Mouse (Mus musculus) left cerebral cortex, adult 9 months (tissue): ENCODE results near the gene Wnt2.
A peak's percentile ranks its signal among the peaks of the same experiment; 100 is the strongest.

Experiments
- DNase-seq, 2 experiments: peaks; one replicate each; pipeline ENCODE4 v3.0.0; 2022; ENCODE audit warnings: low spot score in 2 of 2

Wnt2 gene

DNA sequence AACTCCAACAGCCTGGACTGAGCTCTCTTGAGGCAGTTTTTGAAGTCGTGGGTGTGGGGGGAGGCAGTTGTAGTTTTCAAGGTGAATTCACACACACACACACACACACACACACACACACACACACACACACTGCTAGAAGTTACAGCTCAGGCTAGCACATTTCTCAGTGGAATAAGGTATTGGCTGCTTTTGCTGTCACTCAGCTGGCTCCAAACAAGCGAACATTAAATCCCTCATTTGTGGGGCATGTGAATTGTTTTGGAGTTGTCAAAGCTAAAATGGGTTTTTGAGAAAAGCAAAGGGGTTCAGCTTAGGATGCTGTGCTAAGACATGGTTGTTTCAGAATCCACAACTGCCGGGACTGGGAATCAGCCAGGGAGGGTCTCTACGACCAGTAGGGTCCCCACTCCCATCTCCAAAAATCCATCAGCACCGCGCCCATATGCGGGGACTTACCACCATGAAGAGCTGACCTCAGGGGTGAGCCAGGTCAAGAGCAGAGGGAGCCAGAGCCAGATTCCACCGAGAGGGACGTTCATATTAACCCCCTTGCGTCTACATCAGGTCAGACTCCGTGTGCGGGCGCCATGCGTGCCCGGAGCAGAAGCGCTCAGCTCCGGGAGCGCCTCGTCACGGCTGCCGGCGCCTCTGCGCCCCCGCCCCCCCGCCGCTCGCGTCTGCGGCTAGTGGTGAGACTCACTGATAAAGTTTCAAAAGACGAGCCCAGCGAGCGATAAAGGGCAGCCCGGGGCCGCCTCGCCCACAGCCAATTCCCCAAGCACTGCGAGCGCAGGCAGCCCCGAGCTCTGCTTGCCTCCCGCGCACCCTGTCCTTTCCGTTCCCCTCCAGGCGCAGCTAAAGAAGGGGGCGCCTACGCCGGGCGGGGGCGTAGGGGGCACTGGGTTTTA lies at the start of gene Wnt2:
Gene Wnt2, minus strand, starts transcription at position 840 of the 911 bp plus-strand sequence.
- DNase-seq: peak in 1 of 2 experiments; percentile 16

DNA sequence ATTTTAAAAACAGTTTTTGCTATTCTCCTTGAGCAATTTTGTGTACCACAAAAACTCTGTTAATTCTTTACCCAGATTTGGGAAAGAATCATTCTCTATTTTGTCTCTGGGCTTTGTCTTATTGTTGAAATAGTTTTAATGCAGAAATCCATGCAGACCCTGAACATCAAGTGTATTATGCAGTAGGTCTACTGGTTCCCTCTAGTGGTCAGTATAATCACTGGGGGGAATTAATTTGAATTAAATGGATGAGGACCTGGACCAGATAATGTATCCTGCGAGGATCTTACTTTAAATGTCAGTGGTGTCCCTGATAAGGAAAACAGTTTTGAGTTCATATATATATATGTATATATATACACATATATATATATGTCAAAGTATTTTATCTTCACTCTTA lies 48.2 kb upstream of the Wnt2 start:
- DNase-seq: no peak

DNA sequence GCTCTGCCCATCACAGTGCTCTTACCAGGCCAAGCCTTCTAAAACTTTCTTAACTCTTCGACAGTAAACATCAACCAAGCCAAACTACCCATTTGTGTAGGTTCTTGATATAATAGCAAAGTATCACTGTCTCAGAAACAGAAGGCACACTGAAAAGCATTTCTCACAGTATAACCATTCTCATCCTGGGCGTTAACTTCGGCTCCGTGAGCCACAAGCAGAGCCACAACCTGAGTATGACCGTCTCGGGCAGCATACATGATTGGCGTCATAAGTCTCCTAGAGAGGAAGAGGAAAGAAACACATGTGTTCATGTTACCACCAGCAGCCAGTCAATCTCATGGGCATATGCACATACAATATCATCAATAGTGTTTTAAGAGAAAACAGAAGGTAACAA lies 46.6 kb upstream of the Wnt2 start:
- DNase-seq: no peak

DNA sequence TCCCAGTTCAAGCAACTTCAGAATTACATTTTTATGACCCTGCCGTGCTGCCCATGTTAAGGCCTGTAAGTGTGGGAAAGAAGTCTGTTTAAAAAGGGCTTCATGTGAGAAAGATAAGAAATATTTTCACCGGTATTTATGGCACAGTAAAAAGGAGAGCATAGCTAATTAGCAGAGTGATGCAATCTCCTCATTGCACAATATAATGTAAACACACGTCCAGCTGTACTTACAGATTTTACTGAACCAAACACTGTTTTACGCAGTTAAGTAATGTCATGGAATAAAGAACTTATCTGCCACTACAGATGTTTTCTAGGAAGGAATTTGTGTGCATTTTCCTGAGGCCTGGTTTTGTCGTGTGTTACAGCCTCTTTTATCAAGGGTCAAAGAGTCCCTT lies 46.2 kb upstream of the Wnt2 start:
- no peak for DNase-seq

DNA sequence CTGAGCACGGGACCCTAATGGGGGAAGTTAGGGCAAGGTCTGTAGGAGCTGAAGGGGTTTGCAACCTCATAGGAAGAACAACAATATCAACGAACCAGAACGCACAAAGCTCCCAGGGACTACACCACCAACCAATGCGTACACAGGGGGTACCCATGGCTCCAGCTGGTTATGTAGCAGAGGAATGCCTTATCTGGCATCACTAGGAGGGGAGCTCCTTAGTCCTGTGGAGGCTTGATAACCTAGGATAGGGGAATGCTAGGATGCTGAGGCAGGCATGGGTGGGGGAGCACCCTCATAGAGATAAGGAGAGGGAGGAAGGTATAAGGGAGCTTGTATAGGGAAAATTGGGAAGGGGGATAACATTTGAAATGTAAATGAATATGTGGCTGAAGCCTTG lies 27.5 kb upstream of the Wnt2 start:
- DNase-seq: no peak

DNA sequence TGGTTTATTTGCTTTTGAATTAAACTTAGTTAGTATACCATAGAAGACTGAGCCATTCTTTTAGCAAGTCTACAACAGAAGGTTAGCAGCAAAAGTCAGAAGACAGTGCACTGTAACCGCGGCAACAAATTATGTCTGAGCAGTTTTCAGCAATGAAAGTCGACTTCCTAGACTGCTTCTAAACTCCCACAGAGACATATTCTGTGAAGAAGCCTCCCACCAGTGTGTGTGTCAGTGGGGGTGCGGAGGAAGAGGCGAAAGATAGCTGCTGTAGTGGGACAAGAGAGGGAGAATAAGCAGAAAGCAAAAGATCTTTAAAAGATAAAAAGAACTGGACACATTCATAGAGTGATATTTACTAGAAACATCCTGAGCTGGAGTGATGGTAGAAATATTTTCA lies 21.3 kb upstream of the Wnt2 start:
- peak; percentile 49 to 50 for DNase-seq

DNA sequence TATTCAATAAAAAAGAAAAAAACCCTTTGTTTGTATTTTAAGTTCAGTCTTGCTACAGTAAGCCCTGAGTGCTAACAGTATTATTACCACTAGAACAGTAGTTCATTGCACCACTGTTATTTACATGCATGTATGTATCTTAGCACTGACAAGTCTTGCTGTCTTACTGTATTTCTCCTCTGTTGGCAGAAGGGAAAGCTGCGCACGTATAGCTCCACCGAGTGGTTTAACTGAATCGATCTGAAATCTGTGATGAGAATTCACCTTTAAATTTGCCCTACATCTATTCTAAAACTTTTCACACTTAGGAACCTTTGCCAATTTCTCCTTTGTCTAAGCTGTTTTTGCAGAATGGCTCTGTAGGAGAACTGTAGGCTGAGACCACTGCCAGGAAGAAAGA lies 13.9 kb upstream of the Wnt2 start:
- DNase-seq: no peak

DNA sequence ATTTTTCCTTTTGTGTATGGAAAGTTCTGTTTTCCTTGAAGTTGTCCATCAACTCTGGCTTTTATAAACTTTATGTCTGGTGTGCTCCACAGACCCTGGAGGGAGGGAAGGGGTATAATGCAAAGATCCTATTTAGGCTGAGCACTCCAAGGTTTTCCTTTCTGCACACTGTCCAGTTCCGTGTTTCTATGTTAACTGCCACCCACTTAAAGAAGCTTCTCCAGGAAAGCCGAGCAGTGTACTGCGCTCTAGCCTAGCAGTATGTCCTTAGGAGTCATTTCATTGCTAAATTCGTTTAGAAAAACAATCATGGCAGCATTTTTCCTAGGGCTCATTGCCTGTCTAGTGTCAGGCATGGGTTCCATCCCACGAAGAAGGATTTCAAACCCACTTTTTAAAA lies 12.8 kb upstream of the Wnt2 start:
- no peak for DNase-seq

DNA sequence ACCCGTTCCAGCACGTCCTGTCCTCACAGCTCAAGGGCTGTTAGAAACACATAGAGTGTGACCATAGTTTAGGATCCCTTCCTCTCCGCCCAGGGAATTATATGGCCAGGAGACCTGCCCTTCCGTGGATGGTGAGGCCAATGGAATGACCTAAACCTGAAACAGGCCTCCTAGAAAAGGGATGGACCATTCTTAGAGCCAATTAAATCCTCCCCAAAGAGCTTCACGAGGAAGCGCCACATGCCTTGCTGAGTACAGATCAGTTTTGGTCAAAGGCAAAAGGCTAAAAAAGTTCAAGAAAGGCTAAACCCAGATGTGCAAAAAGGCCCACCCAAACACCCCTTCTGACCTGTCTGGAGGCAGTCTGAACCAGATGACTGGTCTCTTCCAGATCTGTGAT lies 1.9 kb upstream of the Wnt2 start:
- no peak for DNase-seq

DNA sequence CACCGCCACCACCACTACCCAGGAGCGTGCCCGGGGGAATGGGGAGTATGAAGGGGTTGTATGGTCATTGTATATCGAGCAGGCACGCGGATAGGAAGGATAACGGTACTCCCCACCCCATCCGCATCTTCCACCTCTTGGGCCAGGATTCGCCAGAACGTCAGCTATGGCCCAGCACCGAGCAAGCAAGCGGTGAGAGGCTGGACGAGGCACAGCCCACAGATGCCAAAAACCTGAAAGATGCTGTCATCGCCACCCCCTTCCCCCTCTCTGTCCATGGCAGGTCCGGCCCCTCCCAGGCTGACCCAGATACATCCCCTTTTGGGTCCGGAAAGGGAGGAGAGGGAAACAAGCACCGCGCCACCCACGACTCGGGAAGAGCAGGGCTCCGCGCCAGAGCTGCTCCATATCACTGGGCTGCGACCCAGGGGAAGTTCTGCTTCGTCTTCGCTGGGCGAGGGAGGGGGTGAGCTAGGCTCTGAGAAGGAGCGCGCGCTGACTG lies 1.2 kb upstream of the Wnt2 start:
- peak in 1 of 2 experiments; percentile 59 for DNase-seq

DNA sequence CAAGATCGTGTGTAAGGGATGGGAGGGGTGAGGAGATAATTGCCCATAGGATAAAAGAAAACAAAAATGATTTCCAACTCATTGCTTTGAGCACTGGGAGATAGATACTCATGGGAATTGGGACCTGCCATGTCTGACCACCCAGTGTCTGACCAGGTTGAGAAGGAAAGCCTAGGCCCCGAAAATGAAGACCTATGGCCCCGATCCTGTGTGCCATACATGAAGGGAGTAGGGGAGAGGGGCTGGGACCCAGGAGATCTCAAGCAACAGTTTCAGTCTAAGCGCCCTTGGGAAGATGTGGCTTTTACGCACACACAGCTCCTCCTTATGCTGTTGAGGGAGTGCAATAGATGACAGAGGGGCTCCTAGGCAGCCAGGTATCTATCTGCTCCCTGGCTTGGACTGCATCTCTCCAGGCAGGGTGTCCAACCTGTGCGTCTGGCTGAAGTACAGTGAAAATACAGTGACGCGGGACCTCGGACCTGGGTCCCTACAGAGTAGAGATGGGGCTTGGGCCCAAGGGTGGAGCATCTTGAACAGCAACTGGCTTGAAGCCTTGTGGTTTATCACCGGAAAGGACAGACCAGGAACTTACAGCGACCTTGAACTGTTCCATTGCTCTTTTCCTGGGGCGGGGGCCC lies 603 bp upstream of the Wnt2 start:
- no peak for DNase-seq

DNA sequence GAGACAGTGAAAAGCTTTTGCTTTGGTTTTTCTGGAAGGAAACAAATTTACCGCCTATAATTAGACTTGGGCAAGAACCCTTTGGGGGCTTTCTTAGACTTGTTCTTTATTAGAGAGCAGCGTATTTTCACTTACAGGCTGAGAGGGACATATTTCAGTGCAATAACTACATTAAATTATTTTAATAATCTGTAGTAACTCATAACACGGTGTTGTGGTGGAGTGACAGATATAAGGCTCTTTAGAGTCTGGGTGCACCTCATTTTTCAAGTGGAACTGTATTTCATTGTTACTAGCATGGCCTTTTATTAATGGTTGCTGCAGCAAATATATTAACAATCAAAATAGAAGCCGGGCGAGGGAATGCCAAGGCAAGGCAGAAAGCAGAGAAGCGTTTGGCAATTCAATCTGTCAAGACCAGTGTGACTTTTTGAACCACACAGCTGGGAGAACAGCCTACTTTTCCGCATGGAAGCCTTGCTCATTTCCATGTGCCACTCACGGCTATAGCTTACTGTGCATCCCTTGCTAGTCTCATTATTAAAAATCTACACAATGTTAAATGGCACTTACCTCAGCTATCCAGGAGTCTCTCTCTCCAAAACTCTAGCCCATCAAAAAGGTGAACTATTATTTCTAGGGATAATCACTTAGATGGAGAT lies 6.1 kb downstream of the Wnt2 start:
- no peak for DNase-seq

DNA sequence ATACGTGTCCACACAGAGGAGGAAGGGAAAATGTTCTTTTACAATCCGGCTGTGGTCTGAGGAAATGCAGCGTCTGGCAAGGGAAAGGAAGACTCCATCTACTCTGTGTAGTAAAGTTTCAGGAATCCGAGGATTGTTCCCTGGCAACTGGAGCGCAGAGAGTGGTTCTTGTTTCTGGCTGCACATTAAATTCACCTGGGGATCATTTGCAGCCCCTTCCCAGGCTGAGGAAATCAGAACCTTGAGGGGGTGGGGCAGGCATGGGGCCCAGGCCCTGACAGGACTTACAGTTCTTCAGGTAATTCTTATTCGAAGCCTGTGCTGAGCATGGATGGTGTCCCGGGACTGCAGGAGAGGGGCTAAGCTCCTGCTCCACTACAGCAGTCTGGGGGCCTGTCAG lies 17.0 kb downstream of the Wnt2 start:
- DNase-seq: no peak

DNA sequence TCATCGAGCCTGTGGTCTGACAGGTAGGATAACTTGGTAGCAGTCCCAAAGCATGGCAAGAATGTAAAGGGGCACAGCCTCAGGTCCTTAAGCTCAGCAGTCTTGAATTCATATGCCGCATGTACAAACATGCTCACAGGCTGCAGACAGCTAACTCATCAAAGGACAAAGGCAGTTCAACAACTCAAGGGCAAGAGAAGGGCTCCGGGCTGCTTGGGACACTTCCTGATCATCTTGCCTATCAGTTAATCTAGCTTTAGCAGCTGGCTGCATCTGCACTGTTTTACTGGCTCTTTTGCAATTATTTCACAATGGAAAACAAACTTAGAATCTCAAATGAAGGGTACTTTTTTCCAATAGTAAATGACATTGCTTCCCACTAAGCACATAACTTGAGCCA lies 23.0 kb downstream of the Wnt2 start:
- no peak for DNase-seq

DNA sequence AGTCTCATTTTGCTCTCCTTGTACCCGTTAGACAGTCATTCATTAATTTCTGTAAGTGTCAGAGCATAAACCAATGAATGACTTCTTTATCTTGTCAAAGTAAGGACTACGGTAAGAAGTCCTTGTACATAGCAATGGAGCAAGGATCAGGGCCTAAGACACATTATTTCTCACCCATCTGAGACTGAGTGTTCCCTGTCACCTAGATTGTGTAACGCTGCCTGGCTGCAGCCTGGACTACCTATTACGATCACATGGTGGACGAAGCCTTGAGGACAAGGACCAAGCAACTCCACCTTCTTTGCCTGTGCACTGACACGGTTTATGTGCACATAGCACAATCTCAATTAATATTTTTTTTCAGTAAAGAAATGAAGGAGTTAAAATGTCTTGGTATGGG lies 28.3 kb downstream of the Wnt2 start:
- no peak for DNase-seq

DNA sequence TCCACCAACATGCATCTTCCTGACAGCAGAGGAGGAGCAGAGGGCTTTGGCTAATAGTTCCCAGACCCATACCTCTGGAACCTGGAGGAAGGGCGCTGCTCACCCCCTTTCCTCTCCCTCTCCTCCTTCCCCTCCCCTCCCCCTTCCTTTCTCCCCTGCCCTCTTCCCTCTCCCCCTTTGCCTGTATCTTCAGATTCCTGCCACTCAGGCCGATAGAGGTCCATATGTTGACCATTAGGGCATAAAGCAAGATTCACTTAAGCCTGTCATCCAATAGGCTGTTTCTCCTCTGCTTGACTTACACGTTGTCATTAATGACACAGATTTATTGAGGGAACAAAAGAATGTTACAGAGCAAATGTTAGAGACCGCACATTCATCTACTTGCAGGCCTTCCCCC lies 31.9 kb downstream of the Wnt2 start:
- DNase-seq: no peak

DNA sequence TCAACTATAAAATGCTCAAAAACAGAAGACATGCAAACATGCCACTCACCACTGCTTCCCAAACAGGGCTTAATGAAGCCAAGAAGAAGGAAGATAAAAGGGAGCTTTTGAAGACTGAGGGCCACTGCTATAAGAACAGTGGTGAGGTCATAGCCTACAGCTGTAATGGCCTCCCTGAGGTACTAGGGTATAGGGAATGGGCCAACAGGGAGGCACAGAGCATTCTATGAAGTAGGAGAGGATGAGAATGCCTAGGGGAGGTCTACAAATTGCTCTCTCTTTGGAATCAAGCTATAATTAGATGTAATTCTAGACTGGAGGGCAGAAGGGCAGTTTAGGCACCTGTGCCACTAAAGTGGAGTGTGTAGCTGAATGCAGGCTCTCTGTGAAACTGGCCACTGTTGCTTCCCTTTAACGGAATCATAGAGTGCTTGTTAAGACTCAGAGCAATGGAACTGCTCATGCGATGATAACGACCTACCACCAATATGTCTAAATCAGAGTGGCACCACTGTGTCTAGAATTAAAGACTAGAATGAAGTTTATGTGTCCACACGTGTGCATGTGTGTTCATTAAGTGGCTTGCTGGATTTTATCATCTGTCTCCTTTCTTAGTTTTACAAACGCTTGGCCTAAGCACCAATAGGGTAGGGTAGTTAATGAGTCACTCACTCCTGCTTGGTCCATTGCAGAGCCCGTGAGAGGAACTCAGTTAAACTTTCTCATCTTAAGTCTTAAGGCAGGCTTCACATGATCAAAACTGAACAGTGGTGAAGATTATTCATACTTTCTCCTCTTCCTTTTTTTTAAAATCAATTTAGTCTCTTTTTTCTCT lies 35.2 kb downstream of the Wnt2 start:
- DNase-seq: no peak

DNA sequence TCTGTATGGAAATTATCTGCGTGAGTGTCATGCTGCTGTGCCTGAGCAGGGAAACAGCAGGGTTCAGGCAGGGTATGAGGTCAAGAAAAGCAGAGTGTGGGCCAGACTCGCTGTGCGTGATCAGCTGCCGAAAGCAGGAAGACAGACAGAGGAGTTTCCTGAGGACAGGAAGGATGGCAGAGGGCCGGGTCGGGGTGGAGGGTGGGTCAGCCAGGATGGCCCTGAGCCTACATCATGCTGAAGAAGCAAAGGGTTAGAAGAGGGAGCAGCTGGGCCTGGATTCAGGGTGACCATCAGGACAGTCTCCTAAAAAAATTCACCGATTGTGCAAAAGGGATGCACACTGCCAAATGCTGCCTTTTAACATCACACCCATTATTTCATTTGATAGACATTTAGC lies 38.8 kb downstream of the Wnt2 start:
- DNase-seq: no peak

DNA sequence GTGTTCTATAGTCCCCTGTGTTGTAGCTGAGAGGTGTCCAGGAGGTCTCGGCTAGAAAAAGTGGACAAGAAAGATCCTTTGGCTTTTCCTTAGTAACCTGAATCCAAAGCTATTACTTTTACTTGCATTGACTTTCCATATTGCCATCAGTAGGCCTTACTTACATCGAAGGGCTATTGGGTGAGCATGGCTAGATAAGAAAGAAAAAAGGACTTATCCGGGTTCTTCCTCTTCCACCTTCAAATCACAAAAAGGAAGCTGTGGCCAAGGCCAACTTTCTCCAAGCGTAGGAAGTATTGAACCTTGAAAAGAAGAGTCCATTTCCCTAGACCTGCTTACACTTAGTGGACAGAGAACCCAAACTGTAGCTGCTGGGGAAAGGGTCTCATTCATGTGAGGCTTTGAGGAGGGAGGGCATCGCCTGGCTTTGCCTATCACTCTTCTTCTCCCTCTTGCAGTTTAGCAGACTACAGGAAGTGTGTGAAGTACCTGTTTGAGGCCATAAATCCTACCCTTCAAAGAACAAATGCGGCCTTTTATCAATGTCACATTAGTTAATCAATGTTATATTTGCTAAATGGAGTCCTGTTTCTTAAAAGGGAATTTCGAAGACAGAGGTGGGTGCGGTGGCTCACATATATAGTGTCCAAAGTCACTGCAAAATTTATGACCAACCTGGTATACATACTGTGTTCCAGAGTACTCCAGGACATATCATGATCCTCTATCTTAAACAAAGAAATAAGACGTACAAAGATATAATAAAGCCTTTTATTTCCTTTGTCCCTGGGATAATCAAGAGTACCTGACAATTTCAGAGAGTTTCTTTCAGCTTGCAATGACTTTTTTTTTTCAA lies 40.0 kb downstream of the Wnt2 start:
- DNase-seq: no peak

DNA sequence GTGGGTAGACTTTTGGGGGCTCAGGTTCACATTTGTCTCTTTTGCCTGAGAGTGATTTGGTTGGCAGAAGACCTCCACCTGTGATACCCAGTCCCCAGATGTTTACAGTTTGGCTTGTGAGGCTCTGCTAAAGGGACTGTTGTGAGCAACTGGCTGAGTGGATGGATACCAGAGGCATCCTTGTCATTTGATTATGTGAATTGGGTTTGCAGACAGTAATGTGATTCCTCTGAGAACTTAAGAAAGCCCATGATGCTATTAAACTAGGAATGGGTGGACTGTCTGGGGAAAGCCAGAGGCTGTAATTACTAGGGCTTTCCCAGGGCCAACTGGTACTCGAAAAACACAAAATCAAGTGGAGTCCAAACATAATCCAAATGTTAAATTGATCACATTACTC lies 51.0 kb downstream of the Wnt2 start:
- DNase-seq: no peak

DNA sequence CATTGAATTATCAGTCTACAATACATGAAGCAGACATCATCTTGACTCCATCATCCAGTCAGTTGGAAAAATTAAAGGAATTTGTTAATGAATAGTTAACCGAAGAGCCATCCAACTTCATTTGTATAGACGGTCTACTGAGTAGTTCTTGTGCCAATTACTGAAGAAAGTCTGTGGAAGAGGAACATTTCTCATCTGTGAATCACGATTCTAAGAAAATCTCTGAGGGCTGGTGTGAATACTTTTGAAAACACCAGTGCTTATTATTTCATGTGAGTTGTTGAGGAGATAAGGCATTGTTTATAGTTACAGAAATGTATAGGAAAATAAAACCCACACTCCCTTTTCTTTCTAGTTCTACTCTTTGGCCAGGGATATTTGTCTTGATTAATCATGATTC lies 51.5 kb downstream of the Wnt2 start:
- DNase-seq: peak in 1 of 2 experiments; percentile 12
